Mouse (Mus musculus): ENCODE measurements at regions not wholly inside any gene's neighbourhood (a gene's known extent, or its start where the extent isn't known, plus 50 kb on each side); places are given as distances from the start of the nearest gene placed in this dataset.

DNA sequence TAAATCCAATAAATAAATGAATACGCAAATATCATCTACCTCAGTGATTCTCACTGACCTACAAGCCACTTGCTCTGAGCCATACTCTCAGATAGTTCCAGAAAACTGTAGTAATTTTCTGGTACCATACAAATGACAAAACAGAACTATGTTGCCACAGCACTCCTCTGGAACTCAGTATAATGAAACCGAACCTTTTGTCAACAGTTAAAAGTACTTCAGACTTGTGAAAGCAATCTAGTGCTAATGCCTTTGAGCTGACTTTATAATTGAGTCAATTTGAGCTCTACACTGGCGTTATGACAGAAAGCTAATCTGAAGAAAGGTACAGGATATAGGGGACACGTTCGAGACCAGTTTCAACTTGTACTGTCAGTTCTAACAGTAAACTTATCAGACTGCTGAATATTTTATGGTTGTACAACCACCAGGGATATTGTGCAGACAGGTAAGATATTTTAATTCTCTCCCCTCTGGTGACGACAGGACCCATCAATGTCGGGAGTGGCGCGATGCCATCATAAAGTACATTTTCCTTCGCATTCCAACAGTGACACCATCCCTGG is 449.0 kb downstream of the Atp23 start:
- Histone ChIP-seq H3K9me3 (replicated peaks; ENCODE audit: control insufficient read depth, insufficient read depth, low read length, poor library complexity, severe bottlenecking) (no peaks in the 10 kb centered on the region), H3K27ac (ENCODE audit: insufficient read depth, low read length) (no peak overlapping the region), H3K4me3 (ENCODE audit: low read depth, low read length) (no peak overlapping the region), H3K36me3 (ENCODE audit: control insufficient read depth, insufficient read depth, low read length, poor library complexity, severe bottlenecking) (no peaks in the 10 kb centered on the region), H3K9ac (ENCODE audit: low read depth, poor library complexity, severe bottlenecking) (no peak overlapping the region), H3K27me3 (ENCODE audit: control insufficient read depth, insufficient read depth, low read length, poor library complexity, severe bottlenecking) (no peaks in the 10 kb centered on the region), H3K4me1 (ENCODE audit: control insufficient read depth, insufficient read depth, low read length) (no peaks in the 10 kb centered on the region)
- TF ChIP-seq POLR2A (IDR thresholded peaks at IDR 0.05; ENCODE audit: insufficient read depth, low read length) (no peak), CTCF (IDR thresholded peaks at IDR 0.05; ENCODE audit: low read depth, low read length) (no peak), EP300 (IDR thresholded peaks at IDR 0.05; ENCODE audit: insufficient read depth, low read depth, low read length) (no peak)

GRCm38 (mm10) chr10:126431222-126431621 is 465.3 kb downstream of the Lrig3 start:
- H3K4me3 ChIP-seq (ENCODE audit: low read depth, low read length) = no peak overlapping the region
- no peak overlapping the region for H3K27ac ChIP-seq (ENCODE audit: insufficient read depth, low read length)
- H3K9ac ChIP-seq (ENCODE audit: low read depth, poor library complexity, severe bottlenecking) = no peak overlapping the region
- H3K36me3 ChIP-seq (ENCODE audit: control insufficient read depth, insufficient read depth, low read length, poor library complexity, severe bottlenecking) = no peaks in the 10 kb centered on the region
- no peaks in the 10 kb centered on the region; the same call in 1 of the 2 replicates for H3K9me3 ChIP-seq (replicated peaks; ENCODE audit: control insufficient read depth, insufficient read depth, low read length, poor library complexity, severe bottlenecking)
- TF ChIP-seq EP300 (IDR thresholded peaks at IDR 0.05; ENCODE audit: insufficient read depth, low read depth, low read length) (no peak), CTCF (IDR thresholded peaks at IDR 0.05; ENCODE audit: low read depth, low read length) (no peak), POLR2A (IDR thresholded peaks at IDR 0.05; ENCODE audit: insufficient read depth, low read length) (no peak)
- no peaks in the 10 kb centered on the region for H3K27me3 ChIP-seq (ENCODE audit: control insufficient read depth, insufficient read depth, low read length, poor library complexity, severe bottlenecking)
- H3K4me1 ChIP-seq (ENCODE audit: control insufficient read depth, insufficient read depth, low read length) = no peaks in the 10 kb centered on the region

GRCm38 (mm10) chr10:126430346-126430745 is 464.4 kb downstream of the Lrig3 start:
- H3K9ac ChIP-seq (ENCODE audit: low read depth, poor library complexity, severe bottlenecking) = no peak overlapping the region
- TF ChIP-seq POLR2A (IDR thresholded peaks at IDR 0.05; ENCODE audit: insufficient read depth, low read length) (no peak), CTCF (IDR thresholded peaks at IDR 0.05; ENCODE audit: low read depth, low read length) (no peak), EP300 (IDR thresholded peaks at IDR 0.05; ENCODE audit: insufficient read depth, low read depth, low read length) (no peak)
- H3K27ac ChIP-seq (ENCODE audit: insufficient read depth, low read length) = no peak overlapping the region
- H3K4me1 ChIP-seq (ENCODE audit: control insufficient read depth, insufficient read depth, low read length) = no peaks in the 10 kb centered on the region
- H3K27me3 ChIP-seq (ENCODE audit: control insufficient read depth, insufficient read depth, low read length, poor library complexity, severe bottlenecking) = no peaks in the 10 kb centered on the region; the same call in 1 of the 2 replicates
- no peaks in the 10 kb centered on the region; the same call in 1 of the 2 replicates for H3K9me3 ChIP-seq (replicated peaks; ENCODE audit: control insufficient read depth, insufficient read depth, low read length, poor library complexity, severe bottlenecking)
- no peaks in the 10 kb centered on the region for H3K36me3 ChIP-seq (ENCODE audit: control insufficient read depth, insufficient read depth, low read length, poor library complexity, severe bottlenecking)
- no peak overlapping the region for H3K4me3 ChIP-seq (ENCODE audit: low read depth, low read length)

- Histone ChIP-seq H3K27ac (ENCODE audit: insufficient read depth, low read length) (no peak overlapping the region), H3K27me3 (ENCODE audit: control insufficient read depth, insufficient read depth, low read length, poor library complexity, severe bottlenecking) (no peaks in the 10 kb centered on the region; the same call in 1 of the 2 replicates), H3K4me3 (ENCODE audit: low read depth, low read length) (no peak overlapping the region), H3K9ac (ENCODE audit: low read depth, poor library complexity, severe bottlenecking) (no peak overlapping the region), H3K9me3 (replicated peaks; ENCODE audit: control insufficient read depth, insufficient read depth, low read length, poor library complexity, severe bottlenecking) (no peaks in the 10 kb centered on the region; the same call in 1 of the 2 replicates), H3K36me3 (ENCODE audit: control insufficient read depth, insufficient read depth, low read length, poor library complexity, severe bottlenecking) (no peaks in the 10 kb centered on the region), H3K4me1 (ENCODE audit: control insufficient read depth, insufficient read depth, low read length) (no peaks in the 10 kb centered on the region)
- TF ChIP-seq EP300 (IDR thresholded peaks at IDR 0.05; ENCODE audit: insufficient read depth, low read depth, low read length) = no peak
- TF ChIP-seq CTCF (IDR thresholded peaks at IDR 0.05; ENCODE audit: low read depth, low read length) = no peak
- no peak for TF ChIP-seq POLR2A (IDR thresholded peaks at IDR 0.05; ENCODE audit: insufficient read depth, low read length)
Measured at GRCm38 (mm10) chr10:126429502-126429901, 463.5 kb downstream of the Lrig3 start.

GRCm38 (mm10) chr10:126422066-126422465 is 456.1 kb downstream of the Lrig3 start:
- H3K27ac ChIP-seq (ENCODE audit: insufficient read depth, low read length) = no peak overlapping the region
- H3K4me1 ChIP-seq (ENCODE audit: control insufficient read depth, insufficient read depth, low read length) = no peaks in the 10 kb centered on the region
- no peaks in the 10 kb centered on the region for H3K36me3 ChIP-seq (ENCODE audit: control insufficient read depth, insufficient read depth, low read length, poor library complexity, severe bottlenecking)
- H3K9ac ChIP-seq (ENCODE audit: low read depth, poor library complexity, severe bottlenecking) = no peak overlapping the region
- H3K4me3 ChIP-seq (ENCODE audit: low read depth, low read length) = no peak overlapping the region
- H3K27me3 ChIP-seq (ENCODE audit: control insufficient read depth, insufficient read depth, low read length, poor library complexity, severe bottlenecking) = no peaks in the 10 kb centered on the region; the same call in 1 of the 2 replicates
- no peak for TF ChIP-seq POLR2A (IDR thresholded peaks at IDR 0.05; ENCODE audit: insufficient read depth, low read length)
- TF ChIP-seq CTCF (IDR thresholded peaks at IDR 0.05; ENCODE audit: low read depth, low read length) = no peak
- no peak for TF ChIP-seq EP300 (IDR thresholded peaks at IDR 0.05; ENCODE audit: insufficient read depth, low read depth, low read length)
- H3K9me3 ChIP-seq (replicated peaks; ENCODE audit: control insufficient read depth, insufficient read depth, low read length, poor library complexity, severe bottlenecking) = no peaks in the 10 kb centered on the region

DNA sequence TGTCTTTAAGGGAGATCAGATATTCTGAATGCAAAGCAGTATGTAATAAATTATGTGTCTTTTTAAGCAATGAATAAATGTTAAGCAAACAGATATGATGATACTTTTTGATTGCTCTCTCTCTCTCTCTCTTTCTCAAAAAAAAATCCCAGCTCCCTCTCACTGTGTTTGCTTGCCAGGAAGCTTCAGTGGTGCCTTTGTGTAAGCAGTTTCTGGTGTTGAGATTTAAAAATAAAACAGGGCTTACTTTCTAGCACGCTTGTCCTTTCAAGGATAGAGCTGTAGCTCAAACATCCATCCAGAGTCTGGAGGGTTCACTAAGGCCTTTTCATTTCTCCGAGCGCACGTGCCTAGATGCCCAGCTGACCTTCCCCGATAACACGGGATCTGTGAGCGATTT is 447.8 kb downstream of the Lrig3 start:
- Histone ChIP-seq H3K27ac (ENCODE audit: insufficient read depth, low read length) (no peak overlapping the region), H3K4me1 (ENCODE audit: control insufficient read depth, insufficient read depth, low read length) (no peaks in the 10 kb centered on the region), H3K36me3 (ENCODE audit: control insufficient read depth, insufficient read depth, low read length, poor library complexity, severe bottlenecking) (no peaks in the 10 kb centered on the region), H3K4me3 (ENCODE audit: low read depth, low read length) (no peak overlapping the region), H3K27me3 (ENCODE audit: control insufficient read depth, insufficient read depth, low read length, poor library complexity, severe bottlenecking) (no peaks in the 10 kb centered on the region), H3K9me3 (replicated peaks; ENCODE audit: control insufficient read depth, insufficient read depth, low read length, poor library complexity, severe bottlenecking) (no peaks in the 10 kb centered on the region), H3K9ac (ENCODE audit: low read depth, poor library complexity, severe bottlenecking) (no peak overlapping the region)
- TF ChIP-seq POLR2A (IDR thresholded peaks at IDR 0.05; ENCODE audit: insufficient read depth, low read length) (no peak), EP300 (IDR thresholded peaks at IDR 0.05; ENCODE audit: insufficient read depth, low read depth, low read length) (no peak), CTCF (IDR thresholded peaks at IDR 0.05; ENCODE audit: low read depth, low read length) (no peak)
